Comparison of ENCODE assay signal across 26 mouse cellular contexts in genomic region chr5:129918752-129919151, GRCm38 (mm10). TPM values are rescaled to one million over a fixed set of nuclear protein-coding genes. Genes with fewer than 3 reads are reported as not detected.
A peak's percentile ranks its signal among the peaks of the same experiment; 100 is the strongest.
DNase-seq lines count a peak whose midpoint lies in the region; ATAC-seq and TF ChIP-seq lines count a peak whose summit lies in the region.
"Had no signal": no experiment of that assay in that cellular context is flagged by ENCODE, and none has a peak within 500 bp of the region (broad histone marks: within the 10 kb centered on the region; RNA-seq: fewer than 3 reads in every experiment).

No protein-coding gene starts in this region.

- H3K4me3 ChIP-seq in E14TG2a.4 (replicated peaks; ENCODE audit: low read length), result peak overlapping the region; percentile 68
- no peak overlapping the region for H3K4me3 ChIP-seq in stomach, postnatal 0 days (ENCODE audit: low read depth, low read length)
- H3K4me3 ChIP-seq: embryonic facial prominence, embryonic 13.5 days; erythroblast, embryonic 14.5 days; forebrain, embryonic 12.5 days; heart, adult 2 months; heart, embryonic 13.5 days; layer of hippocampus, adult 2 months; limb, embryonic 10.5 days; liver, embryonic 15.5 days; midbrain, embryonic 12.5 days; neural tube, embryonic 15.5 days had no signal

- no peaks in the 10 kb centered on the region for H3K36me3 ChIP-seq in E14TG2a.4 (ENCODE audit: insufficient read depth, low read length)
- H3K36me3 ChIP-seq in stomach, postnatal 0 days (ENCODE audit: control insufficient read depth, insufficient read depth, low read length), result no peaks in the 10 kb centered on the region
- H3K36me3 ChIP-seq: embryonic facial prominence, embryonic 13.5 days; forebrain, embryonic 12.5 days; heart, embryonic 13.5 days; limb, embryonic 10.5 days; liver, embryonic 15.5 days; midbrain, embryonic 12.5 days; neural tube, embryonic 15.5 days had no signal

- no peak overlapping the region for H3K9ac ChIP-seq in stomach, postnatal 0 days (ENCODE audit: low read length)
- H3K9ac ChIP-seq: embryonic facial prominence, embryonic 13.5 days; forebrain, embryonic 12.5 days; heart, embryonic 13.5 days; liver, embryonic 15.5 days; midbrain, embryonic 12.5 days; neural tube, embryonic 15.5 days had no signal

- 69% methylated on average over 9 of the region's 9 CpGs for WGBS in stomach, postnatal 0 days

- H3K27ac ChIP-seq in stomach, postnatal 0 days (replicated peaks), result no peak overlapping the region
- H3K27ac ChIP-seq: embryonic facial prominence, embryonic 13.5 days; forebrain, embryonic 12.5 days; heart, adult 2 months; heart, embryonic 13.5 days; hindbrain, postnatal 0 days; layer of hippocampus, adult 2 months; limb, embryonic 10.5 days; liver, embryonic 15.5 days; midbrain, embryonic 12.5 days; neural tube, embryonic 15.5 days had no signal

- peak; percentile 20 to 28 for DNase-seq in kidney, postnatal 36 days
- DNase-seq in kidney, postnatal 14 days, result no peak
- DNase-seq in 416B (ENCODE audit: low read depth) (peak; percentile 61), R1 (ENCODE audit: low read depth, low spot score) (peak; percentile 42)
- DNase-seq in stomach, postnatal 0 days (ENCODE audit: low spot score), result no peak
- no peak for DNase-seq in c-Kit-positive CD71-positive TER-119-positive erythroid progenitor cells, embryonic 14.5 days (ENCODE audit: low spot score)
- DNase-seq: cerebellum, adult 8-10 months; cerebellum, postnatal 36 days; embryo, embryonic 11 days; gastrocnemius, postnatal 36 days; heart, adult 2 months; heart, postnatal 14 days; right cerebral cortex, adult 18-20 months; thymus, postnatal 14 days had no signal

- ATAC-seq in stomach, postnatal 0 days (ENCODE audit: low FRiP score, low TSS enrichment), result no peak
- ATAC-seq: hindbrain, postnatal 0 days; intestine, embryonic 16.5 days had no signal

- H3K9me3 ChIP-seq in E14TG2a.4 (ENCODE audit: low read length), result no peaks in the 10 kb centered on the region
- no peaks in the 10 kb centered on the region for H3K9me3 ChIP-seq in stomach, postnatal 0 days (ENCODE audit: control insufficient read depth, low read length)
- H3K9me3 ChIP-seq: embryonic facial prominence, embryonic 13.5 days; forebrain, embryonic 12.5 days; heart, embryonic 13.5 days; limb, embryonic 10.5 days; liver, embryonic 15.5 days; midbrain, embryonic 12.5 days; neural tube, embryonic 15.5 days had no signal

- TF ChIP-seq EP300 in stomach, postnatal 0 days (optimal IDR thresholded peaks at IDR 0.05), result no peak

- no peak overlapping the region for H3K4me2 ChIP-seq in stomach, postnatal 0 days (replicated peaks; ENCODE audit: low read depth)
- H3K4me2 ChIP-seq: embryonic facial prominence, embryonic 13.5 days; forebrain, embryonic 12.5 days; heart, embryonic 13.5 days; liver, embryonic 15.5 days; midbrain, embryonic 12.5 days; neural tube, embryonic 15.5 days had no signal

- peaks cover 52% of the 10 kb centered on the region for H3K4me1 ChIP-seq in E14TG2a.4 (replicated peaks; ENCODE audit: low read depth, low read length)
- H3K4me1 ChIP-seq in stomach, postnatal 0 days (replicated peaks; ENCODE audit: control insufficient read depth, insufficient read depth), result no peaks in the 10 kb centered on the region
- H3K4me1 ChIP-seq: embryonic facial prominence, embryonic 13.5 days; forebrain, embryonic 12.5 days; heart, embryonic 13.5 days; limb, embryonic 10.5 days; midbrain, embryonic 12.5 days; neural tube, embryonic 15.5 days had no signal

- H3K27me3 ChIP-seq in E14TG2a.4 (ENCODE audit: insufficient read depth, low read length), result no peaks in the 10 kb centered on the region
- H3K27me3 ChIP-seq in stomach, postnatal 0 days (ENCODE audit: control insufficient read depth, insufficient read depth, low read length), result no peaks in the 10 kb centered on the region
- H3K27me3 ChIP-seq: embryonic facial prominence, embryonic 13.5 days; forebrain, embryonic 12.5 days; heart, embryonic 13.5 days; liver, embryonic 15.5 days; midbrain, embryonic 12.5 days; neural tube, embryonic 15.5 days had no signal

- no peak for TF ChIP-seq CTCF in E14TG2a.4 (conservative IDR thresholded peaks at IDR 0.05; ENCODE audit: low read length)
- no peak for TF ChIP-seq CTCF in stomach, postnatal 0 days (IDR thresholded peaks at IDR 0.05; ENCODE audit: low read depth)

RNA-seq across cellular contexts. Expression of gene Nupr1l, which starts 10.4 kb away (rescaled TPM):
- polyA plus RNA-seq in stomach, postnatal 0 days (2015; fragmentation: Nextera tagmentation; extraction: Ambion mirVana), result 2.2 and 3.0 TPM in 2 replicates
- polyA plus RNA-seq: erythroblast, embryonic 14.5 days had no signal

RNA-seq across cellular contexts. Expression of gene Phkg1, which starts 20.4 kb away (rescaled TPM):
- polyA plus RNA-seq in stomach, postnatal 0 days (2015; fragmentation: Nextera tagmentation; extraction: Ambion mirVana), result 0.08 and 0.25 TPM in 2 replicates
- polyA plus RNA-seq: erythroblast, embryonic 14.5 days had no signal

RNA-seq across cellular contexts. Expression of gene Vkorc1l1, which starts 23.0 kb away (rescaled TPM):
- polyA plus RNA-seq in stomach, postnatal 0 days (2015; fragmentation: Nextera tagmentation; extraction: Ambion mirVana), result 24.1 TPM in 2 replicates

RNA-seq across cellular contexts. Expression of gene Zbed5, which starts 23.2 kb away (rescaled TPM):
- polyA plus RNA-seq in stomach, postnatal 0 days (2015; fragmentation: Nextera tagmentation; extraction: Ambion mirVana), result 1.8 and 2.6 TPM in 2 replicates

RNA-seq across cellular contexts. Expression of gene Chchd2, which starts 31.5 kb away (rescaled TPM):
- polyA plus RNA-seq in stomach, postnatal 0 days (2015; fragmentation: Nextera tagmentation; extraction: Ambion mirVana), result 906 and 964 TPM in 2 replicates

Comparison
In these comparisons a context has a peak if more than half of its experiments do, and no peak if none do; other contexts are left out.
1. DNase-seq: peak in kidney, postnatal 36 days (2 of 2), 416B (single experiment) and R1 (single experiment); none in kidney, postnatal 14 days (single experiment), stomach, postnatal 0 days (single experiment) and c-Kit-positive CD71-positive TER-119-positive erythroid progenitor cells, embryonic 14.5 days (single experiment).